In the genomic region with DNA sequence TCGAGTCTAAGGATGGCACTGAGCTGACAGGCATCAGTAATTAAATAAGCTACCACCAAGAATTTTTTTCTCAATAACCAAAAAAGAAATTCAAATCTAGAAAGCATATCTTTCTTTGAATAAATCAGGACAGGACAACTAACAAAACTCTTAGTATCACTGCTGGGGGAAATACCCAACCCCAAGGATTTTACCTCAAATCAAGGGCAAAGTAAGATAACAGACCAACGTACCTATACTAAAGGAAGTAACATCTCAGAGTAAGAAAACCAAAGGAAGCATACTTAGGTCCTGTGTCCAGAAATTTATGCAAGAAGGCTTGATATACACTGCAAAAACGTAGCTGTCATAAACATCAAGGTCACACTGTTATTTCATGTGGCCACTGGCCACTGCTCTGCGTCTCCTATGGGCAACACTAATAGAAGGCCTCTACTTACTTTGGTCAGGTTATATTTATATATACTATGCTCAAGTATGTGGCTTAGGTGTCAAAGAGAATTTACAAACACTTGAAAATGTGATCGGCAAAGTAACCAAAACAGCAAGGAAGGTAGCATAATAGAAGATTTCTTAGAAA, we compare ENCODE assay signal across 8 mouse cellular contexts. TPM values are rescaled to one million over a fixed set of nuclear protein-coding genes. Genes with fewer than 3 reads are reported as not detected.
DNase-seq lines count a peak whose midpoint lies in the region; ATAC-seq and TF ChIP-seq lines count a peak whose summit lies in the region.

No protein-coding gene starts in this region.

- H3K27me3 ChIP-seq in kidney, embryonic 14.5 days (ENCODE audit: control insufficient read depth, insufficient read depth, low read length) = no peaks in the 10 kb centered on the region
- H3K27me3 ChIP-seq in hindbrain, embryonic 14.5 days (ENCODE audit: control insufficient read depth, insufficient read depth, low read length) = no peaks in the 10 kb centered on the region
- H3K27me3 ChIP-seq in midbrain, embryonic 13.5 days = no peaks in the 10 kb centered on the region

- H3K36me3 ChIP-seq in kidney, embryonic 14.5 days (ENCODE audit: control insufficient read depth, insufficient read depth, low read length) = no peaks in the 10 kb centered on the region
- no peaks in the 10 kb centered on the region for H3K36me3 ChIP-seq in hindbrain, embryonic 14.5 days (replicated peaks; ENCODE audit: control insufficient read depth, insufficient read depth)
- H3K36me3 ChIP-seq in midbrain, embryonic 13.5 days = peaks cover 6% of the 10 kb centered on the region; the same call in 1 of the 2 replicates

- no peaks in the 10 kb centered on the region for H3K9me3 ChIP-seq in kidney, embryonic 14.5 days (ENCODE audit: control insufficient read depth, low read length)
- H3K9me3 ChIP-seq in hindbrain, embryonic 14.5 days (ENCODE audit: control insufficient read depth, low read length) = no peaks in the 10 kb centered on the region
- no peaks in the 10 kb centered on the region for H3K9me3 ChIP-seq in midbrain, embryonic 13.5 days

- H3K4me1 ChIP-seq in kidney, embryonic 14.5 days (ENCODE audit: control insufficient read depth, insufficient read depth, low read length) = peaks cover 8% of the 10 kb centered on the region
- peaks cover 26% of the 10 kb centered on the region for H3K4me1 ChIP-seq in bone marrow macrophage, adult 2 months (ENCODE audit: control insufficient read depth, insufficient read depth, low read length)
- H3K4me1 ChIP-seq in hindbrain, embryonic 14.5 days (replicated peaks; ENCODE audit: control insufficient read depth, insufficient read depth, low read length) = peaks cover 20% of the 10 kb centered on the region
- peaks cover 23% of the 10 kb centered on the region for H3K4me1 ChIP-seq in midbrain, embryonic 13.5 days (replicated peaks)

- H3K27ac ChIP-seq in kidney, embryonic 14.5 days (ENCODE audit: low read depth, low read length) = no peak overlapping the region
- no peak overlapping the region for H3K27ac ChIP-seq in bone marrow macrophage, adult 2 months (ENCODE audit: insufficient read depth, low read depth, low read length)
- no peak overlapping the region for H3K27ac ChIP-seq in hindbrain, embryonic 14.5 days
- H3K27ac ChIP-seq in midbrain, embryonic 13.5 days = no peak overlapping the region

- no peak for TF ChIP-seq POLR2A in bone marrow macrophage, adult 2 months (IDR thresholded peaks at IDR 0.05; ENCODE audit: borderline replicate concordance, low read depth, low read length)

- H3K4me3 ChIP-seq in kidney, embryonic 14.5 days (ENCODE audit: low read length) = peak overlapping the region; percentile 81
- H3K4me3 ChIP-seq in bone marrow macrophage, adult 2 months (ENCODE audit: insufficient read depth, low read length) = peak overlapping the region; percentile 72
- H3K4me3 ChIP-seq in hindbrain, embryonic 14.5 days (replicated peaks; ENCODE audit: low read length) = peak overlapping the region; percentile 81
- peak overlapping the region; percentile 84 for H3K4me3 ChIP-seq in midbrain, embryonic 13.5 days (replicated peaks)

- TF ChIP-seq CTCF in bone marrow macrophage, adult 2 months (IDR thresholded peaks at IDR 0.05; ENCODE audit: low read depth, low read length) = no peak

- no peak for ATAC-seq in kidney, embryonic 14.5 days (ENCODE audit: low FRiP score, low TSS enrichment)
- no peak for ATAC-seq in hindbrain, embryonic 14.5 days (ENCODE audit: low FRiP score)
- no peak for ATAC-seq in midbrain, embryonic 13.5 days

- no peak for DNase-seq in kidney, postnatal 10 days
- no peak for DNase-seq in hindbrain, embryonic 14.5 days (ENCODE audit: low spot score)
- DNase-seq in urinary bladder, postnatal 14 days (ENCODE audit: low spot score) = no peak
- DNase-seq in layer of hippocampus, adult 8-10 months (ENCODE audit: low spot score in 2 of 2) = no peak
- no peak for DNase-seq in kidney, postnatal 25 days

- H3K4me2 ChIP-seq in kidney, embryonic 14.5 days (replicated peaks; ENCODE audit: low read depth, low read length) = peak overlapping the region; percentile 70
- H3K4me2 ChIP-seq in hindbrain, embryonic 14.5 days (replicated peaks) = peak overlapping the region; percentile 62
- peak overlapping the region; percentile 75 for H3K4me2 ChIP-seq in midbrain, embryonic 13.5 days (replicated peaks)

- peak overlapping the region; percentile 68 for H3K9ac ChIP-seq in kidney, embryonic 14.5 days (ENCODE audit: low read depth, low read length)
- H3K9ac ChIP-seq in hindbrain, embryonic 14.5 days = peak overlapping the region; percentile 88
- H3K9ac ChIP-seq in midbrain, embryonic 13.5 days (replicated peaks) = peak overlapping the region; percentile 90

- 70% methylated on average over 5 of the region's 5 CpGs for WGBS in kidney, embryonic 14.5 days
- 70% methylated on average over 5 of the region's 5 CpGs for WGBS in hindbrain, embryonic 14.5 days
- WGBS in midbrain, embryonic 13.5 days = 74% methylated on average over 5 of the region's 5 CpGs

RNA-seq across cellular contexts. Expression of gene Wdr37, which starts 2.0 kb away (rescaled TPM):
- polyA plus RNA-seq in kidney, embryonic 14.5 days (2014; fragmentation: Nextera tagmentation; extraction: Ambion mirVana) = 13.3 and 24.4 TPM in 2 replicates
- polyA plus RNA-seq in bone marrow macrophage, adult 2 months (2012; ENCODE audit: insufficient read depth, insufficient read length, missing spikeins) = 25.2 and 34.5 TPM in 2 replicates
- 66.8 and 69.7 TPM in 2 replicates for polyA plus RNA-seq in hindbrain, embryonic 14.5 days (2014; fragmentation: Nextera tagmentation; extraction: Ambion mirVana)
- polyA plus RNA-seq in midbrain, embryonic 13.5 days (2015; fragmentation: Nextera tagmentation; extraction: Ambion mirVana) = 56.6 and 58.0 TPM in 2 replicates
- total RNA-seq in layer of hippocampus, adult 8-10 months (2022) = 100 to 1,000 TPM in 3 of 4 experiments, 10 to 100 TPM in 1; 82.9 to 119 (median 110) TPM

RNA-seq across cellular contexts. Expression of gene Idi1, which starts 15.6 kb away (rescaled TPM):
- 63.1 and 77.4 TPM in 2 replicates for polyA plus RNA-seq in kidney, embryonic 14.5 days (2014; fragmentation: Nextera tagmentation; extraction: Ambion mirVana)
- polyA plus RNA-seq in bone marrow macrophage, adult 2 months (2012; ENCODE audit: insufficient read depth, insufficient read length, missing spikeins) = 23.0 and 28.4 TPM in 2 replicates
- polyA plus RNA-seq in hindbrain, embryonic 14.5 days (2014; fragmentation: Nextera tagmentation; extraction: Ambion mirVana) = 95.4 and 122 TPM in 2 replicates
- 98.9 and 109 TPM in 2 replicates for polyA plus RNA-seq in midbrain, embryonic 13.5 days (2015; fragmentation: Nextera tagmentation; extraction: Ambion mirVana)
- 10 to 100 TPM; 34.0 to 38.6 (median 37.6) TPM for total RNA-seq in layer of hippocampus, adult 8-10 months (2022)
